Mouse (Mus musculus): Measurements from ENCODE around the gene D17Wsu92e.

- TF ChIP-seq CTCF (IDR thresholded peaks at IDR 0.05; ENCODE audit: control insufficient read depth, insufficient read depth, low read length) (no peak), POLR2A (IDR thresholded peaks at IDR 0.05; ENCODE audit: borderline replicate concordance, control insufficient read depth, low read depth, low read length) (no peak)
Measured at GRCm38 (mm10) chr17:27856798-27857648, 36.6 kb upstream of the D17Wsu92e start.

Data from bone marrow, adult 2 months (tissue).